Mouse (Mus musculus) CH12.LX (cell line): ENCODE measurements at regions not wholly inside any gene's neighbourhood (a gene's known extent, or its start where the extent isn't known, plus 50 kb on each side); places are given as distances from the start of the nearest gene placed in this dataset.

Experiments
- DNase-seq: peaks from one replicate; pipeline ENCODE4 v3.0.0-alpha.2; 2013; ENCODE audit errors: extremely low read depth
- H3K27ac ChIP-seq: 2 replicates; pipeline ENCODE4 v1.5.1; 2012; ENCODE audit warnings: low read depth, mild to moderate bottlenecking, control low read depth, moderate library complexity; ENCODE audit not compliant: insufficient read depth
- H3K27me3 ChIP-seq: replicated peaks from 2 replicates; pipeline ENCODE3; 2012; ENCODE audit warnings: inconsistent platforms
- H3K36me3 ChIP-seq, 2 experiments: replicated peaks in 1 of 2; 2 replicates each; pipeline versions ENCODE3 to v1.6.1; 2012; ENCODE audit warnings: inconsistent platforms in 1 of 2, low read length in 1 of 2, mild to moderate bottlenecking in 1 of 2, mixed read lengths in 1 of 2, moderate library complexity in 1 of 2; ENCODE audit not compliant: control insufficient read depth in 1 of 2, insufficient read depth in 1 of 2
- H3K4me1 ChIP-seq, 2 experiments: 2 replicates each; pipeline ENCODE4 v1.6.1; 2012; ENCODE audit warnings: inconsistent platforms in 1 of 2, moderate library complexity in 1 of 2; ENCODE audit not compliant: insufficient read depth in 2 of 2, control insufficient read depth in 1 of 2
- H3K4me2 ChIP-seq: 2 replicates; pipeline ENCODE4 v1.6.1; 2012; ENCODE audit warnings: low read depth, mild to moderate bottlenecking, control low read depth; ENCODE audit not compliant: poor library complexity, insufficient read depth, severe bottlenecking
- H3K4me3 ChIP-seq, 3 experiments: fragments of 150-350 bp in 1 of 3; sonication (generic) in 1 of 3; replicated peaks in 1 of 3; 2 replicates each; pipeline versions ENCODE3 to v1.5.1; 2011 to 2012; ENCODE audit warnings: low read depth in 2 of 3, low read length in 2 of 3, mild to moderate bottlenecking in 2 of 3, moderate library complexity in 2 of 3, control low read depth in 1 of 3, improper control_type of control experiment in 1 of 3, inconsistent platforms in 1 of 3, mixed read lengths in 1 of 3; ENCODE audit not compliant: poor library complexity in 1 of 3
- H3K79me2 ChIP-seq: replicated peaks from 2 replicates; pipeline ENCODE4 v1.6.1; 2012; ENCODE audit warnings: mild to moderate bottlenecking, moderate library complexity; ENCODE audit not compliant: control insufficient read depth, poor library complexity, insufficient read depth, severe bottlenecking; ENCODE audit errors: extremely low read depth
- H3K9ac ChIP-seq: 2 replicates; pipeline ENCODE4 v1.6.1; 2012; ENCODE audit warnings: low read depth, mild to moderate bottlenecking, control low read depth, moderate library complexity; ENCODE audit not compliant: insufficient read depth
- H3K9me3 ChIP-seq: replicated peaks from 2 replicates; pipeline ENCODE3; 2012; ENCODE audit warnings: low read length, inconsistent platforms, mixed read lengths
- BHLHE40 ChIP-seq: IDR thresholded peaks from 2 replicates; pipeline ENCODE4 v1.6.1; 2011; ENCODE audit warnings: mild to moderate bottlenecking, low read depth, low read length, improper control_type of control experiment
- CHD1 ChIP-seq: IDR thresholded peaks from 2 replicates; pipeline ENCODE4 v1.6.1; 2012; ENCODE audit warnings: low read depth, low read length, improper control_type of control experiment, inconsistent platforms
- CHD2 ChIP-seq: IDR thresholded peaks from 2 replicates; pipeline ENCODE4 v1.6.1; 2011; ENCODE audit warnings: low read length, improper control_type of control experiment
- CTCF ChIP-seq, 2 experiments: IDR thresholded peaks in 1 of 2; conservative IDR thresholded peaks in 1 of 2; 2 replicates each; pipeline ENCODE4 v1.5.1; 2011 to 2012; ENCODE audit warnings: low read depth in 2 of 2, low read length in 2 of 2, improper control_type of control experiment in 1 of 2, inconsistent platforms in 1 of 2, mild to moderate bottlenecking in 1 of 2, moderate library complexity in 1 of 2
- EP300 ChIP-seq: IDR thresholded peaks from 2 replicates; pipeline ENCODE4 v1.6.1; 2011; ENCODE audit warnings: low read length, improper control_type of control experiment
- ETS1 ChIP-seq: conservative IDR thresholded peaks from 2 replicates; pipeline ENCODE4 v1.6.1; 2012; ENCODE audit warnings: low read depth, mild to moderate bottlenecking, inconsistent platforms, low read length, improper control_type of control experiment, moderate library complexity
- HCFC1 ChIP-seq: IDR thresholded peaks from 2 replicates; pipeline ENCODE4 v1.6.1; 2012; ENCODE audit warnings: low read depth, mild to moderate bottlenecking, inconsistent platforms, low read length, improper control_type of control experiment
- JUN ChIP-seq: IDR thresholded peaks from 2 replicates; pipeline ENCODE4 v1.6.1; 2011; ENCODE audit warnings: low read depth, mild to moderate bottlenecking, low read length, improper control_type of control experiment, moderate library complexity; ENCODE audit not compliant: insufficient read depth
- JUND ChIP-seq: conservative IDR thresholded peaks from 2 replicates; pipeline ENCODE4 v1.6.1; 2011; ENCODE audit warnings: low read depth, low read length, improper control_type of control experiment
- KAT2A ChIP-seq: IDR thresholded peaks from 2 replicates; pipeline ENCODE4 v1.6.1; 2012; ENCODE audit warnings: low read length, improper control_type of control experiment, inconsistent platforms; ENCODE audit not compliant: insufficient replicate concordance
- MAX ChIP-seq: IDR thresholded peaks from 2 replicates; pipeline ENCODE4 v1.6.1; 2011; ENCODE audit warnings: low read length, improper control_type of control experiment
- MAZ ChIP-seq: IDR thresholded peaks from 2 replicates; pipeline ENCODE4 v1.6.1; 2012; ENCODE audit warnings: low read depth, mild to moderate bottlenecking, inconsistent platforms, low read length, improper control_type of control experiment, moderate library complexity
- MEF2A ChIP-seq: IDR thresholded peaks from 2 replicates; pipeline ENCODE4 v1.6.1; 2014; ENCODE audit warnings: low read depth, mild to moderate bottlenecking, inconsistent platforms, low read length, improper control_type of control experiment, borderline replicate concordance
- NELFE ChIP-seq: IDR thresholded peaks from 2 replicates; pipeline ENCODE4 v1.6.1; 2011; ENCODE audit warnings: low read depth, low read length, improper control_type of control experiment
- PAX5 ChIP-seq: IDR thresholded peaks from 2 replicates; pipeline ENCODE4 v1.6.1; 2012; ENCODE audit warnings: low read length, inconsistent platforms, mixed read lengths
- POLR2A ChIP-seq: IDR thresholded peaks from 2 replicates; pipeline ENCODE4 v1.6.1; 2011; ENCODE audit warnings: low read depth, mild to moderate bottlenecking, improper control_type of control experiment, low read length
- RAD21 ChIP-seq: IDR thresholded peaks from 2 replicates; pipeline ENCODE4 v1.6.1; 2011; ENCODE audit warnings: low read depth, mild to moderate bottlenecking, low read length, improper control_type of control experiment, moderate library complexity
- RCOR1 ChIP-seq: conservative IDR thresholded peaks from 2 replicates; pipeline ENCODE4 v1.6.1; 2012; ENCODE audit warnings: low read depth, mild to moderate bottlenecking, inconsistent platforms, low read length, improper control_type of control experiment
- SIN3A ChIP-seq: IDR thresholded peaks from 2 replicates; pipeline ENCODE4 v1.6.1; 2012; ENCODE audit warnings: low read length, improper control_type of control experiment, inconsistent platforms
- UBTF ChIP-seq: IDR thresholded peaks from 2 replicates; pipeline ENCODE4 v1.6.1; 2012; ENCODE audit warnings: low read depth, mild to moderate bottlenecking, inconsistent platforms, low read length, improper control_type of control experiment, moderate library complexity
- USF1 ChIP-seq: IDR thresholded peaks from 2 replicates; pipeline ENCODE4 v1.6.1; 2014; ENCODE audit warnings: low read depth, mild to moderate bottlenecking, inconsistent platforms, low read length, improper control_type of control experiment
- USF2 ChIP-seq: conservative IDR thresholded peaks from 2 replicates; pipeline ENCODE4 v1.6.1; 2011; ENCODE audit warnings: low read depth, low read length, improper control_type of control experiment
- ZC3H11A ChIP-seq: IDR thresholded peaks from 2 replicates; pipeline ENCODE4 v1.6.1; 2012; ENCODE audit warnings: low read depth, mild to moderate bottlenecking, inconsistent platforms, low read length, improper control_type of control experiment
- ZKSCAN1 ChIP-seq: IDR thresholded peaks from 2 replicates; pipeline ENCODE4 v1.6.1; 2012; ENCODE audit warnings: low read depth, inconsistent platforms, low read length, improper control_type of control experiment, borderline replicate concordance
- dilution Hi-C: fragments of 300-500 bp; cut with MboI; formaldehyde crosslinking; loops from 2 replicates; pipeline ENCODE4 v1.14.3; 2020; ENCODE audit warnings: low sequenced_read_pairs; ENCODE audit not compliant: extremely low pct_unique_long_range_greater_than_20kb, extremely low pct_ligation_motif_present
- in situ Hi-C: fragments of 300-500 bp; cut with MboI; formaldehyde crosslinking; loops from 3 replicates; pipeline ENCODE4 v1.14.3; 2019; ENCODE audit warnings: low sequenced_read_pairs, low pct_ligation_motif_present, low pct_unique_long_range_greater_than_20kb, mixed read lengths

- no peak overlapping the region for H3K9ac ChIP-seq
- no peaks in the 10 kb centered on the region for H3K27me3 ChIP-seq
- H3K27ac ChIP-seq = no peak overlapping the region
- no peaks in the 10 kb centered on the region for H3K79me2 ChIP-seq
- DNase-seq = no peak
- dilution Hi-C loops = no loop called here
- TF ChIP-seq UBTF (no peak), KAT2A (no peak), CHD2 (no peak), JUN (no peak)
- 0 out of 4 replicates have a peak, but pooled peaks cover 0 to 5% of the 10 kb centered on the region in 2 experiments for H3K4me1 ChIP-seq
- no peaks in the 10 kb centered on the region for H3K36me3 ChIP-seq
- in situ Hi-C loops = no loop called here
- no peak overlapping the region for H3K4me2 ChIP-seq
- no peak overlapping the region for H3K4me3 ChIP-seq
- H3K9me3 ChIP-seq = no peaks in the 10 kb centered on the region
Measured at GRCm38 (mm10) chr2:9078158-9078557, 802.9 kb upstream of the 4930412O13Rik start.

- no peak overlapping the region for H3K4me2 ChIP-seq
- no peak overlapping the region for H3K27ac ChIP-seq
- 0 out of 4 replicates have a peak, but pooled peaks cover 0 to 5% of the 10 kb centered on the region in 2 experiments for H3K4me1 ChIP-seq
- no peaks in the 10 kb centered on the region for H3K27me3 ChIP-seq
- dilution Hi-C loops (no loop called here), in situ Hi-C loops (no loop called here)
- no peak overlapping the region for H3K4me3 ChIP-seq
- H3K36me3 ChIP-seq = no peaks in the 10 kb centered on the region
- H3K79me2 ChIP-seq = no peaks in the 10 kb centered on the region
- DNase-seq = no peak
- no peak for TF ChIP-seq ETS1
- TF ChIP-seq CHD2 = no peak
- no peak for TF ChIP-seq CHD1
- no peak for TF ChIP-seq BHLHE40
- no peak for TF ChIP-seq USF1
- no peak for TF ChIP-seq RCOR1
- TF ChIP-seq KAT2A = no peak
- no peak for TF ChIP-seq EP300
- no peaks in the 10 kb centered on the region for H3K9me3 ChIP-seq
- no peak overlapping the region for H3K9ac ChIP-seq
Measured at GRCm38 (mm10) chr2:9081746-9082145, 799.3 kb upstream of the 4930412O13Rik start.

GRCm38 (mm10) chr2:9095317-9095716 lies 785.7 kb upstream of the 4930412O13Rik start:
- Histone ChIP-seq H3K4me1 (peaks cover 0 to 16% of the 10 kb centered on the region in 2 experiments; a peak in 2 of 4 replicates), H3K36me3 (no peaks in the 10 kb centered on the region), H3K9me3 (no peaks in the 10 kb centered on the region), H3K79me2 (no peaks in the 10 kb centered on the region), H3K27me3 (no peaks in the 10 kb centered on the region), H3K4me2 (no peak overlapping the region), H3K27ac (no peak overlapping the region), H3K9ac (no peak overlapping the region), H3K4me3 (no peak overlapping the region)
- in situ Hi-C loops = no loop called here
- dilution Hi-C loops = no loop called here
- TF ChIP-seq KAT2A (no peak), BHLHE40 (no peak), USF1 (no peak), PAX5 (no peak), MEF2A (no peak), MAX (no peak), NELFE (no peak), CTCF (conservative IDR thresholded peaks at IDR 0.05 in 1 of 2, IDR thresholded peaks at IDR 0.05 in 1 of 2; ENCODE audit: low read depth in 2 of 2, low read length in 2 of 2) (no peak), POLR2A (no peak), RCOR1 (no peak), UBTF (no peak), ZC3H11A (no peak), SIN3A (no peak), HCFC1 (no peak), USF2 (no peak), MAZ (no peak), ZKSCAN1 (no peak), RAD21 (no peak), JUND (no peak)
- peak; percentile 10 for DNase-seq
